Mouse (Mus musculus): ENCODE measurements at regions not wholly inside any gene's neighbourhood (a gene's known extent, or its start where the extent isn't known, plus 50 kb on each side); places are given as distances from the start of the nearest gene placed in this dataset.

GRCm38 (mm10) chr14:29784506-29784905 is 62.8 kb upstream of the Cacna2d3 start:
- no peak overlapping the region for H3K27ac ChIP-seq (ENCODE audit: insufficient read depth, low read depth, low read length)
- 61% methylated on average over 2 of the region's 2 CpGs for WGBS
- no peak for DNase-seq
- H3K27me3 ChIP-seq (replicated peaks; ENCODE audit: control insufficient read depth, insufficient read depth, low read length), result no peaks in the 10 kb centered on the region
- TF ChIP-seq POLR2A (IDR thresholded peaks at IDR 0.05; ENCODE audit: low read depth, low read length) (no peak), CTCF (conservative IDR thresholded peaks at IDR 0.05; ENCODE audit: insufficient read depth, insufficient read length, low read depth, low read length) (no peak)
- no peak overlapping the region for H3K4me3 ChIP-seq (ENCODE audit: insufficient read depth, low read depth, low read length)
- H3K36me3 ChIP-seq (ENCODE audit: control insufficient read depth, insufficient read depth, low read length), result no peaks in the 10 kb centered on the region
- no peaks in the 10 kb centered on the region for H3K4me1 ChIP-seq (ENCODE audit: control insufficient read depth, insufficient read depth, low read length)

- Histone ChIP-seq H3K4me1 (ENCODE audit: control insufficient read depth, insufficient read depth, low read length) (no peaks in the 10 kb centered on the region), H3K36me3 (ENCODE audit: control insufficient read depth, insufficient read depth, low read length) (no peaks in the 10 kb centered on the region), H3K27me3 (replicated peaks; ENCODE audit: control insufficient read depth, insufficient read depth, low read length) (no peaks in the 10 kb centered on the region), H3K27ac (ENCODE audit: insufficient read depth, low read depth, low read length) (no peak overlapping the region), H3K4me3 (ENCODE audit: insufficient read depth, low read depth, low read length) (no peak overlapping the region)
- no peak for TF ChIP-seq POLR2A (IDR thresholded peaks at IDR 0.05; ENCODE audit: low read depth, low read length)
- no peak for TF ChIP-seq CTCF (conservative IDR thresholded peaks at IDR 0.05; ENCODE audit: insufficient read depth, insufficient read length, low read depth, low read length)
- no peak for DNase-seq
- 84% methylated on average over 3 of the region's 3 CpGs for WGBS
Measured at GRCm38 (mm10) chr14:29786431-29786830, 64.8 kb upstream of the Cacna2d3 start.

- Histone ChIP-seq H3K4me3 (ENCODE audit: insufficient read depth, low read depth, low read length) (no peak overlapping the region), H3K27ac (ENCODE audit: insufficient read depth, low read depth, low read length) (no peak overlapping the region), H3K27me3 (replicated peaks; ENCODE audit: control insufficient read depth, insufficient read depth, low read length) (no peaks in the 10 kb centered on the region), H3K4me1 (ENCODE audit: control insufficient read depth, insufficient read depth, low read length) (no peaks in the 10 kb centered on the region), H3K36me3 (ENCODE audit: control insufficient read depth, insufficient read depth, low read length) (no peaks in the 10 kb centered on the region)
- DNase-seq, result no peak
- 86% methylated on average over 7 of the region's 7 CpGs for WGBS
- TF ChIP-seq POLR2A (IDR thresholded peaks at IDR 0.05; ENCODE audit: low read depth, low read length) (no peak), CTCF (conservative IDR thresholded peaks at IDR 0.05; ENCODE audit: insufficient read depth, insufficient read length, low read depth, low read length) (no peak)
Measured at GRCm38 (mm10) chr14:29787796-29788195, 66.1 kb upstream of the Cacna2d3 start.

- WGBS, result 92% methylated on average over 7 of the region's 7 CpGs
- no peak for TF ChIP-seq CTCF (conservative IDR thresholded peaks at IDR 0.05; ENCODE audit: insufficient read depth, insufficient read length, low read depth, low read length)
- TF ChIP-seq POLR2A (IDR thresholded peaks at IDR 0.05; ENCODE audit: low read depth, low read length), result no peak
- H3K4me1 ChIP-seq (ENCODE audit: control insufficient read depth, insufficient read depth, low read length), result no peaks in the 10 kb centered on the region
- no peak for DNase-seq
- no peak overlapping the region for H3K4me3 ChIP-seq (ENCODE audit: insufficient read depth, low read depth, low read length)
- H3K27ac ChIP-seq (ENCODE audit: insufficient read depth, low read depth, low read length), result no peak overlapping the region
- H3K36me3 ChIP-seq (ENCODE audit: control insufficient read depth, insufficient read depth, low read length), result no peaks in the 10 kb centered on the region
- H3K27me3 ChIP-seq (replicated peaks; ENCODE audit: control insufficient read depth, insufficient read depth, low read length), result no peaks in the 10 kb centered on the region
Measured at GRCm38 (mm10) chr14:29788351-29788750, 66.7 kb upstream of the Cacna2d3 start.

- Histone ChIP-seq H3K27me3 (replicated peaks; ENCODE audit: control insufficient read depth, insufficient read depth, low read length) (no peaks in the 10 kb centered on the region), H3K36me3 (ENCODE audit: control insufficient read depth, insufficient read depth, low read length) (no peaks in the 10 kb centered on the region), H3K4me1 (ENCODE audit: control insufficient read depth, insufficient read depth, low read length) (no peaks in the 10 kb centered on the region), H3K27ac (ENCODE audit: insufficient read depth, low read depth, low read length) (no peak overlapping the region), H3K4me3 (ENCODE audit: insufficient read depth, low read depth, low read length) (no peak overlapping the region)
- no peak for DNase-seq
- TF ChIP-seq POLR2A (IDR thresholded peaks at IDR 0.05; ENCODE audit: low read depth, low read length), result no peak
- TF ChIP-seq CTCF (conservative IDR thresholded peaks at IDR 0.05; ENCODE audit: insufficient read depth, insufficient read length, low read depth, low read length), result no peak
- WGBS, result 55% methylated on average over 2 of the region's 2 CpGs
Measured at GRCm38 (mm10) chr14:29795325-29795724, 73.7 kb upstream of the Cacna2d3 start.

- Histone ChIP-seq H3K4me1 (ENCODE audit: control insufficient read depth, insufficient read depth, low read length) (no peaks in the 10 kb centered on the region), H3K27ac (ENCODE audit: insufficient read depth, low read depth, low read length) (no peak overlapping the region), H3K4me3 (ENCODE audit: insufficient read depth, low read depth, low read length) (no peak overlapping the region), H3K27me3 (replicated peaks; ENCODE audit: control insufficient read depth, insufficient read depth, low read length) (no peaks in the 10 kb centered on the region), H3K36me3 (ENCODE audit: control insufficient read depth, insufficient read depth, low read length) (no peaks in the 10 kb centered on the region)
- no peak for DNase-seq
- no peak for TF ChIP-seq POLR2A (IDR thresholded peaks at IDR 0.05; ENCODE audit: low read depth, low read length)
- no peak for TF ChIP-seq CTCF (conservative IDR thresholded peaks at IDR 0.05; ENCODE audit: insufficient read depth, insufficient read length, low read depth, low read length)
- WGBS, result 72% methylated on average over 7 of the region's 7 CpGs
Measured at GRCm38 (mm10) chr14:29796396-29796795, 74.7 kb upstream of the Cacna2d3 start.

- DNase-seq, result no peak
- Histone ChIP-seq H3K27me3 (replicated peaks; ENCODE audit: control insufficient read depth, insufficient read depth, low read length) (no peaks in the 10 kb centered on the region), H3K4me1 (ENCODE audit: control insufficient read depth, insufficient read depth, low read length) (no peaks in the 10 kb centered on the region), H3K4me3 (ENCODE audit: insufficient read depth, low read depth, low read length) (no peak overlapping the region), H3K27ac (ENCODE audit: insufficient read depth, low read depth, low read length) (no peak overlapping the region), H3K36me3 (ENCODE audit: control insufficient read depth, insufficient read depth, low read length) (no peaks in the 10 kb centered on the region)
- TF ChIP-seq POLR2A (IDR thresholded peaks at IDR 0.05; ENCODE audit: low read depth, low read length) (no peak), CTCF (conservative IDR thresholded peaks at IDR 0.05; ENCODE audit: insufficient read depth, insufficient read length, low read depth, low read length) (no peak)
- 73% methylated on average over 13 of the region's 13 CpGs for WGBS
Measured at GRCm38 (mm10) chr14:29799852-29800251, 78.2 kb upstream of the Cacna2d3 start.

- TF ChIP-seq CTCF (conservative IDR thresholded peaks at IDR 0.05; ENCODE audit: insufficient read depth, insufficient read length, low read depth, low read length) (no peak), POLR2A (IDR thresholded peaks at IDR 0.05; ENCODE audit: low read depth, low read length) (no peak)
- no peak overlapping the region for H3K4me3 ChIP-seq (ENCODE audit: insufficient read depth, low read depth, low read length)
- H3K27ac ChIP-seq (ENCODE audit: insufficient read depth, low read depth, low read length), result no peak overlapping the region
- WGBS, result 92% methylated on average over 6 of the region's 6 CpGs
- no peaks in the 10 kb centered on the region for H3K4me1 ChIP-seq (ENCODE audit: control insufficient read depth, insufficient read depth, low read length)
- H3K36me3 ChIP-seq (ENCODE audit: control insufficient read depth, insufficient read depth, low read length), result no peaks in the 10 kb centered on the region
- H3K27me3 ChIP-seq (replicated peaks; ENCODE audit: control insufficient read depth, insufficient read depth, low read length), result no peaks in the 10 kb centered on the region
- no peak for DNase-seq
Measured at GRCm38 (mm10) chr14:29805234-29805633, 83.6 kb upstream of the Cacna2d3 start.
